In the genomic region with DNA sequence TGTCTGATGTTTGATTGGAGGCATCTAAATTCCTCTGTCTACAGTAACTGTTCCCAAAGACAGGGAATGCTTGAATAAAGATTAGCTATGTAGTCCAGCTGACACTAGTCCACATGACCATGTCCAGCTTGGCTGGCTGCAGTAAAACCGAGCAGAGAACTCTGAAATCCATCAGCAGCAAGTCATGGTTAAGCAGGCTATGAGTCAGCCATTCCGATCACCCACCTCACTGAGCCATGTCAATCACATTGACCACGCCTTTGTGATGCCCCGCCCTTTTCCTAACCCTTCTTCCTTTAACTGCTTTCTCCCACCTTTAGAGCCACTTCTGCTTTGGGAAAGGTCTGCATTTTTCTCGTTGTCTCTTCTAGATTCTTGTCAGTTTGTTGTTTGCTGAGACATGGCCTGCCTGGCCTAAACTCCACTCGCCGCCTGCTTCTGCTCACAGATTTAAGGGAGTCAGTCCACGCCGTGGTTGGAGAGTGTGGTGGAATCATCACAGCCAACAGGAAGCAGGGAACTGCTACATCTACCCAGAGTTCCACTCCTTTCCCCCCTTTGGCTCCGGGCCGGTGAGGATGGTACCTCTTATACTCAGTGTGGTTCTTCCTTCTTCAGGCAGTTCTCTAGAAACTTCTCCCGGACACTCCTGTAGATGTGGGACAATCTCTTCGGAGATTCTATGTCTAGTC, we compare ENCODE assay signal across 10 mouse cellular contexts.
DNase-seq lines count a peak whose midpoint lies in the region.
"Had no signal": no experiment of that assay in that cellular context is flagged by ENCODE, and none has a peak within 500 bp of the region (broad histone marks: within the 10 kb centered on the region; RNA-seq: fewer than 3 reads in every experiment).

No protein-coding gene starts in this region.

- DNase-seq in urinary bladder, postnatal 14 days (ENCODE audit: low spot score), result peak; percentile 32
- DNase-seq in urinary bladder, postnatal 10 days (ENCODE audit: low spot score), result no peak
- DNase-seq in ZHBTc4 (ENCODE audit: low read depth, low spot score), result peak; percentile 37
- DNase-seq in kidney, postnatal 25 days, result peak; percentile 10 to 45
- DNase-seq in cerebellum, postnatal 14 days, result no peak
- no peak for DNase-seq in spleen, postnatal 14 days (ENCODE audit: low spot score in 2 of 2)
- DNase-seq in spleen, adult 18-20 months, result no peak
- DNase-seq: adrenal gland, postnatal 10 days; heart, adult 2 months; heart, postnatal 36 days had no signal

Comparison
In these comparisons a context has a peak if more than half of its experiments do, and no peak if none do; other contexts are left out.
1. DNase-seq: peak in urinary bladder, postnatal 14 days (single experiment), ZHBTc4 (single experiment) and kidney, postnatal 25 days (2 of 2); none in urinary bladder, postnatal 10 days (single experiment), cerebellum, postnatal 14 days (0 of 2), spleen, postnatal 14 days (0 of 2) and spleen, adult 18-20 months (0 of 2).